Mouse (Mus musculus) CD4-positive helper T cell, adult 2 months (primary cell): Measurements from ENCODE around the gene Vmn1r130.
"Not testable (repeated sequence)": the region's sequence is repeated elsewhere in the genome, so short reads cannot be mapped to it uniquely, and the experiment has no call there.

Experiments
- DNase-seq: peaks from one replicate; pipeline ENCODE4 v3.0.0-alpha.2; 2012; ENCODE audit warnings: low read depth, missing footprints, low spot score

Vmn1r130 gene

GRCm38 (mm10) chr7:21511480-21511879, at the start of gene Vmn1r130:
Gene Vmn1r130, plus strand, starts transcription at chr7:21511780.
- not testable (repeated sequence) for DNase-seq

GRCm38 (mm10) chr7:21545990-21546389, 34.4 kb downstream of the Vmn1r130 start, which contains the start of gene Vmn1r131:
Gene Vmn1r131, minus strand, starts transcription at chr7:21546090.
- DNase-seq: not testable (repeated sequence)
